Mouse (Mus musculus): ENCODE data around the gene Gm10382. TPM values are rescaled to one million over a fixed set of nuclear protein-coding genes. Genes with fewer than 3 reads are reported as not detected.

Gene Gm10382
- total RNA-seq (2012; rRNA removed) = 0.98 and 1.6 TPM in 2 replicates

- in situ Hi-C loops (cut with MboI; ENCODE audit: low sequenced_read_pairs in 2 of 2, unreplicated experiment in 2 of 2) = no loop called here
- DNase-seq (ENCODE audit: low read depth, low spot score) = no peak
- H3K4me3 ChIP-seq (ENCODE audit: insufficient read depth in 1 of 2, low read depth in 1 of 2, low read length in 2 of 2, poor library complexity in 1 of 2, severe bottlenecking in 1 of 2) = peak within 1 kb of the TSS; percentile 85 to 92
- TF ChIP-seq ZNF384 (IDR thresholded peaks at IDR 0.05; ENCODE audit: low read depth, low read length) (no peak), HCFC1 (IDR thresholded peaks at IDR 0.05; ENCODE audit: borderline replicate concordance, insufficient read depth, low read length) (no peak), CHD2 (IDR thresholded peaks at IDR 0.05; ENCODE audit: low read depth, low read length) (no peak), MAFK (IDR thresholded peaks at IDR 0.05; ENCODE audit: insufficient read depth, low read depth, low read length) (no peak), ZC3H11A (IDR thresholded peaks at IDR 0.05; ENCODE audit: borderline replicate concordance, low read depth, low read length) (no peak)
- peak within 1 kb of the TSS; percentile 95 for H3K9ac ChIP-seq (ENCODE audit: insufficient read depth, low read depth, low read length, poor library complexity, severe bottlenecking)
- H3K4me1 ChIP-seq (ENCODE audit: control insufficient read depth in 2 of 2, insufficient read depth in 2 of 2, low read length in 2 of 2, poor library complexity in 1 of 2) = peaks cover 0 to 2% of the 10 kb centered on the region in 2 experiments; a peak in 2 of 4 replicates
- peaks cover 23% of the 10 kb centered on the region for H3K36me3 ChIP-seq (ENCODE audit: control insufficient read depth, insufficient read depth, low read length, poor library complexity, severe bottlenecking)
- no peaks in the 10 kb centered on the region for H3K9me3 ChIP-seq (ENCODE audit: control insufficient read depth, insufficient read depth, low read depth, low read length)
- H3K27ac ChIP-seq (ENCODE audit: insufficient read depth, low read depth, low read length, poor library complexity, severe bottlenecking) = peak within 1 kb of the TSS; percentile 98
These were observed at the start of gene Gm10382 for GRCm38 (mm10) chr5:125389131-125389578. Gene Gm10382 (plus strand): TSS chr5:125389322.

DNA sequence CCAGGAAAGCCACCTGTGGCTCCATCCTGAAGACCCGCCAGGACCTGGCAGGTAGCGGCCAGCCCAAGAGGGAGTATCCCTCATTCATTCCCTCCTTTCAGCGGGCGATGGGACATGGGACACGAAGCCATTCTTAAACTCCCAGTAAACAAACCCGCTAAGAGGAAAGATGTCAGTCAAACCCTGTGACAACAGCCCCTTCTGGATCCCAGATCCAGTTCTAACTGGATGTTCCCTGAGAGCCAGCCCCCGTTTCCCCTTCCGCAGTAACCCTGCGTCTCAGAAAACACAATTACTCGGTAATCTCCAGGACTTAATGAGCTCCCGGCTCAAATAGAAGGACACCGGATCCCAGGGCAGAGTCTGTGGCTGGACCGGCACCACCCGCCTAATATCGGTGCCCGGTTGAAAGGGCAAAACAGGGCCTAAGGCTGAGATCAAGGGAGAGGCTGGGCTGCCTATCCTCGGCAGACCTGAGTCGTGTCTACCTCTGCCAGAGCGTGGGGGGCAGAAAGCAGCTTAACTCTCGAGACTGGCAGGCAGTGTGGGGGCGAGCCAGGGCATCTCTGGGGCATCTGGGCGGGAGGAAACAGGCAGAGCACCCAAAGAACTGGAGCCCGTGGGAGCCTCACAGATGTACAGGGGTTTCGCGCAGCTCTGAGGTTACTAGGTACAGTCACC lies 49.1 kb upstream of the Gm10382 start:
- Histone ChIP-seq H3K9ac (ENCODE audit: insufficient read depth, low read depth, low read length, poor library complexity, severe bottlenecking) (peak overlapping the region; percentile 65; the same call in 1 of the 2 replicates), H3K36me3 (ENCODE audit: control insufficient read depth, insufficient read depth, low read length, poor library complexity, severe bottlenecking) (no peaks in the 10 kb centered on the region), H3K4me1 (ENCODE audit: control insufficient read depth in 2 of 2, insufficient read depth in 2 of 2, low read length in 2 of 2, poor library complexity in 1 of 2) (peaks cover 3 to 4% of the 10 kb centered on the region in 2 experiments; a peak in 2 of 4 replicates), H3K9me3 (ENCODE audit: control insufficient read depth, insufficient read depth, low read depth, low read length) (no peaks in the 10 kb centered on the region), H3K27ac (ENCODE audit: insufficient read depth, low read depth, low read length, poor library complexity, severe bottlenecking) (no peak overlapping the region), H3K4me3 (ENCODE audit: insufficient read depth in 1 of 2, low read depth in 1 of 2, low read length in 2 of 2, poor library complexity in 1 of 2, severe bottlenecking in 1 of 2) (peak overlapping the region; percentile 75 to 99)
- no peak for DNase-seq (ENCODE audit: low read depth, low spot score)
- TF ChIP-seq MAFK (IDR thresholded peaks at IDR 0.05; ENCODE audit: insufficient read depth, low read depth, low read length) (no peak), CHD2 (IDR thresholded peaks at IDR 0.05; ENCODE audit: low read depth, low read length) (no peak), HCFC1 (IDR thresholded peaks at IDR 0.05; ENCODE audit: borderline replicate concordance, insufficient read depth, low read length) (no peak), ZNF384 (IDR thresholded peaks at IDR 0.05; ENCODE audit: low read depth, low read length) (no peak), ZC3H11A (IDR thresholded peaks at IDR 0.05; ENCODE audit: borderline replicate concordance, low read depth, low read length) (no peak)
- in situ Hi-C loops (cut with MboI; ENCODE audit: low sequenced_read_pairs in 2 of 2, unreplicated experiment in 2 of 2) = no loop called here

GRCm38 (mm10) chr5:125340547-125341262 lies 48.4 kb upstream of the Gm10382 start, which contains the start of gene Scarb1:
Gene Scarb1 (minus strand): TSS chr5:125341094.
- H3K4me3 ChIP-seq (ENCODE audit: insufficient read depth in 1 of 2, low read depth in 1 of 2, low read length in 2 of 2, poor library complexity in 1 of 2, severe bottlenecking in 1 of 2) = peak within 1 kb of the TSS; percentile 75 to 99
- no peaks in the 10 kb centered on the region for H3K9me3 ChIP-seq (ENCODE audit: control insufficient read depth, insufficient read depth, low read depth, low read length)
- no peaks in the 10 kb centered on the region for H3K36me3 ChIP-seq (ENCODE audit: control insufficient read depth, insufficient read depth, low read length, poor library complexity, severe bottlenecking)
- in situ Hi-C loops (cut with MboI; ENCODE audit: low sequenced_read_pairs in 2 of 2, unreplicated experiment in 2 of 2) = no loop called here
- H3K4me1 ChIP-seq (ENCODE audit: control insufficient read depth in 2 of 2, insufficient read depth in 2 of 2, low read length in 2 of 2, poor library complexity in 1 of 2) = peaks cover 3 to 4% of the 10 kb centered on the region in 2 experiments; a peak in 2 of 4 replicates
- H3K9ac ChIP-seq (ENCODE audit: insufficient read depth, low read depth, low read length, poor library complexity, severe bottlenecking) = peak within 1 kb of the TSS; percentile 65
- no peak within 1 kb of the TSS for H3K27ac ChIP-seq (ENCODE audit: insufficient read depth, low read depth, low read length, poor library complexity, severe bottlenecking)
- TF ChIP-seq MAFK (IDR thresholded peaks at IDR 0.05; ENCODE audit: insufficient read depth, low read depth, low read length) (no peak), ZC3H11A (IDR thresholded peaks at IDR 0.05; ENCODE audit: borderline replicate concordance, low read depth, low read length) (no peak), CHD2 (IDR thresholded peaks at IDR 0.05; ENCODE audit: low read depth, low read length) (no peak), HCFC1 (IDR thresholded peaks at IDR 0.05; ENCODE audit: borderline replicate concordance, insufficient read depth, low read length) (no peak), ZNF384 (IDR thresholded peaks at IDR 0.05; ENCODE audit: low read depth, low read length) (no peak)
- peak; percentile 72 for DNase-seq (ENCODE audit: low read depth, low spot score)

DNA sequence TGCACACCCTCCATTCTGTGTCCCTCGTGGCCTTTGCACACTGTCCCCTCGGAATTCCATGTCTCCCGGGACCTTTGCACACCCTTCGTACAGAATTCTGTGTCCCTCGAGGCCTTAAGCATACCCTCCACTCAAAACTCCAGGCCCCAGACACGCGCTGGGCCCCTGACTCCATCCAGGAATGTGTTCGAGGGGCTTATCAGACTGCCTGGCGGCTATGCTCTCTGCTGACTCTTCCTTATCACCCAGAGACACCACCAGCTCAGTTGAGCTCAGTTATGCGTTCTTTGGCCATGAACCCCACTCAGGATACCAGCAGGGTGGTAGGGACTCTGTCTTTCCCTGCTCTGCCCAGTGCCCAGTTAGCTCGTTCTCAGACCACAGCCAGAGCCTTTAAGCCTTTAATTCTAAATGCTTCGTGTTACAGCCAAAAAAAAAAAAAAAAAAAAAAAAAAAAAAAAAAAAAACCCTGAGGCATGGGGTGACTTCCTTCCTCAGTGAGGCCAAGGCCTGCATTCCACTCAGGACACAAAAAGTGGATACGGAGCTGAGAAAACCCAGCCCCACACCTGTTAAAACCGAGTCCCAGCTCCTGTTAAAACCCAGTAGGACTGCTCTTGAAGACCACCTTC lies 47.5 kb upstream of the Gm10382 start:
- no peak for TF ChIP-seq CHD2 (IDR thresholded peaks at IDR 0.05; ENCODE audit: low read depth, low read length)
- TF ChIP-seq ZNF384 (IDR thresholded peaks at IDR 0.05; ENCODE audit: low read depth, low read length) = peak; percentile 75
- TF ChIP-seq HCFC1 (IDR thresholded peaks at IDR 0.05; ENCODE audit: borderline replicate concordance, insufficient read depth, low read length) = no peak
- TF ChIP-seq ZC3H11A (IDR thresholded peaks at IDR 0.05; ENCODE audit: borderline replicate concordance, low read depth, low read length) = no peak
- no peak for TF ChIP-seq MAFK (IDR thresholded peaks at IDR 0.05; ENCODE audit: insufficient read depth, low read depth, low read length)
- Histone ChIP-seq H3K9me3 (ENCODE audit: control insufficient read depth, insufficient read depth, low read depth, low read length) (no peaks in the 10 kb centered on the region), H3K36me3 (ENCODE audit: control insufficient read depth, insufficient read depth, low read length, poor library complexity, severe bottlenecking) (no peaks in the 10 kb centered on the region), H3K4me3 (ENCODE audit: insufficient read depth in 1 of 2, low read depth in 1 of 2, low read length in 2 of 2, poor library complexity in 1 of 2, severe bottlenecking in 1 of 2) (peak overlapping the region in 1 of 2 experiments; percentile 99; a peak in 1 of 4 replicates), H3K27ac (ENCODE audit: insufficient read depth, low read depth, low read length, poor library complexity, severe bottlenecking) (no peak overlapping the region), H3K9ac (ENCODE audit: insufficient read depth, low read depth, low read length, poor library complexity, severe bottlenecking) (no peak overlapping the region), H3K4me1 (ENCODE audit: control insufficient read depth in 2 of 2, insufficient read depth in 2 of 2, low read length in 2 of 2, poor library complexity in 1 of 2) (peaks cover 3 to 4% of the 10 kb centered on the region in 2 experiments; a peak in 2 of 4 replicates)
- in situ Hi-C loops (cut with MboI; ENCODE audit: low sequenced_read_pairs in 2 of 2, unreplicated experiment in 2 of 2) = no loop called here
- no peak for DNase-seq (ENCODE audit: low read depth, low spot score)

Measured in ES-E14 (cell line).